Mouse (Mus musculus): ENCODE results near the gene Ppfia2.

DNA sequence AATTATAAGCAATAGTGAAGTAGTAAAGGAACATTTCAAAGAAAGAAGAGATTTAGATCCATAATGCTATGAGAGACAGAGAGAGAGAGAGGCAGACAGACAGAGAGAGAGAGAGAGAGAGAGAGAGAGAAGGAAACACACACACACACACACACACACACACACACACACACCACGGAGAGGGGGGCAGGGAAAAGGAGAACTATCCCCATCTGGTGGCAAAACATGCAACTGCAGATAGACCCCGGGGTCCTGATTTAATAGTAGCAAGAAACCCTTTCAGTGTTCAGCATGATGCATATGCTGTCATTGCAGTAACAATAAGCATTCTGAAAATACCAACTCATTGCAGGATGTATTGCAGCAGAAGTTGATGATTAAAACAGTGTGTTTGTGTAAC, 442.9 kb downstream of the Ppfia2 start:
- no peak for TF ChIP-seq CTCF (IDR thresholded peaks at IDR 0.05)
- TF ChIP-seq POLR2A (IDR thresholded peaks at IDR 0.05; ENCODE audit: insufficient read depth, low read depth, low read length): no peak
- no peak for TF ChIP-seq EP300 (IDR thresholded peaks at IDR 0.05; ENCODE audit: insufficient read depth, low read depth, low read length)

Data from heart, adult 2 months (tissue).